Mouse (Mus musculus) ES-E14 (cell line): ENCODE measurements around the gene Acoxl.

Experiments
- CHD2 ChIP-seq: IDR thresholded peaks from 2 replicates; pipeline ENCODE4 v1.6.1; 2014; ENCODE audit warnings: mild to moderate bottlenecking, low read depth, low read length, inconsistent platforms
- HCFC1 ChIP-seq: IDR thresholded peaks from 2 replicates; pipeline ENCODE4 v1.6.1; 2012; ENCODE audit warnings: low read length, inconsistent platforms, borderline replicate concordance; ENCODE audit not compliant: insufficient read depth
- MAFK ChIP-seq: IDR thresholded peaks from 2 replicates; pipeline ENCODE4 v1.6.1; 2014; ENCODE audit warnings: mild to moderate bottlenecking, low read depth, low read length, inconsistent platforms; ENCODE audit not compliant: insufficient read depth
- ZC3H11A ChIP-seq: IDR thresholded peaks from 2 replicates; pipeline ENCODE4 v1.6.1; 2012; ENCODE audit warnings: low read depth, mild to moderate bottlenecking, inconsistent platforms, low read length, borderline replicate concordance
- ZNF384 ChIP-seq: IDR thresholded peaks from 2 replicates; pipeline ENCODE4 v1.6.1; 2012; ENCODE audit warnings: low read depth, low read length, inconsistent platforms

DNA sequence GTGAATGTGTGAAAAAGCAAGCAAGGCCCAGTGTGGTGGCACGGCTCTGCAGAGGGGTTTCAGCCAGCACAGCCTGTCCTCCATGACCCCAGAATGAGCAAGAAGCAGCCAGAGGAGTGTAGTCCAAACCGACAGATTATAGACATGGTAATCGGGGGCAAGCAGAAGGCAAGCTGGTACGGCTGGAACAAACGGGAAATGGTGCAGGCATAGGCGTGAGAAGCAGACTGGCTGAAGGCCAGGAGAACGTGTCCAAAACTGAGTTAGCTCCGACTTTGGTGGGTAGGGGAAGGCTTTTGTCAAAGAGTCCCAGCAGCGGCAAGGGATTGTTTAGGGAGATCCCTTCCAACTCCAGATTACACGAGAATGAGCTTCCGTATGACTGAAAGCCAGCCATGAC is 331.3 kb downstream of the Acoxl start:
- TF ChIP-seq ZC3H11A: no peak
- no peak for TF ChIP-seq CHD2
- no peak for TF ChIP-seq HCFC1
- no peak for TF ChIP-seq MAFK
- TF ChIP-seq ZNF384: no peak
